Mouse (Mus musculus): ENCODE measurements at regions not wholly inside any gene's neighbourhood (a gene's known extent, or its start where the extent isn't known, plus 50 kb on each side); places are given as distances from the start of the nearest gene placed in this dataset.

DNA sequence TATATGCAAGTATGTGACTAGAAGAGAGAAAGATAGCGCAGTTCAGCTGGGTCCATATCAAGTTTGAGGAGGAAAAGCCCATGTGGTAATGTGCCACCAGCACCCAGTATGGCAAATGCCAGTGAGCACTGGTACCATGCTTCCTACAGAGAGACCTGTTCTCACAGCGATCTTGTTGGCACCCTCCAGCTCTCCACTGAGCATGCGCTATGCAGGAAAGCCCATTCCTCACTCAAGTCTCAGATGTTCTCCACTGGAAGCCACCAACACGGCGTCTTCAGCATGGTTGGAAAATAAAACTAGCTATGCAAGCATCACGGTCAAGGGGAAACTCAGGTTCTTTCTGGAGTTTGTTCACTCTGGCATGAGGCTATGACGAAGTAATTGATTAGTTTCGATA lies 567.3 kb upstream of the Gm10131 start:
- Histone ChIP-seq H3K4me1 (replicated peaks; ENCODE audit: control insufficient read depth, insufficient read depth) (0 out of 2 replicates have a peak, but pooled peaks cover 4% of the 10 kb centered on the region), H3K36me3 (ENCODE audit: control insufficient read depth, insufficient read depth, low read length) (no peaks in the 10 kb centered on the region), H3K27me3 (ENCODE audit: control insufficient read depth, insufficient read depth, low read length) (no peaks in the 10 kb centered on the region), H3K9me3 (ENCODE audit: control insufficient read depth, low read length) (no peaks in the 10 kb centered on the region), H3K27ac (replicated peaks) (no peak overlapping the region), H3K9ac (ENCODE audit: low read length) (no peak overlapping the region), H3K4me3 (ENCODE audit: low read depth, low read length) (no peak overlapping the region), H3K4me2 (replicated peaks; ENCODE audit: low read depth) (no peak overlapping the region)
- DNase-seq (ENCODE audit: low spot score), result no peak
- TF ChIP-seq EP300 (optimal IDR thresholded peaks at IDR 0.05) (no peak), CTCF (IDR thresholded peaks at IDR 0.05; ENCODE audit: low read depth) (no peak)
- 95% methylated on average over 8 of the region's 8 CpGs for WGBS
- ATAC-seq (ENCODE audit: low FRiP score, low TSS enrichment), result no peak

GRCm38 (mm10) chr8:34671716-34672115 lies 560.2 kb upstream of the Gm10131 start:
- H3K27me3 ChIP-seq (ENCODE audit: control insufficient read depth, insufficient read depth, low read length), result no peaks in the 10 kb centered on the region
- H3K9me3 ChIP-seq (ENCODE audit: control insufficient read depth, low read length), result no peaks in the 10 kb centered on the region
- H3K4me3 ChIP-seq (ENCODE audit: low read depth, low read length), result no peak overlapping the region
- no peak for DNase-seq (ENCODE audit: low spot score)
- H3K9ac ChIP-seq (ENCODE audit: low read length), result no peak overlapping the region
- TF ChIP-seq CTCF (IDR thresholded peaks at IDR 0.05; ENCODE audit: low read depth), result no peak
- TF ChIP-seq EP300 (optimal IDR thresholded peaks at IDR 0.05), result no peak
- H3K27ac ChIP-seq (replicated peaks), result no peak overlapping the region
- H3K4me2 ChIP-seq (replicated peaks; ENCODE audit: low read depth), result no peak overlapping the region
- no peaks in the 10 kb centered on the region; the same call in 1 of the 2 replicates for H3K4me1 ChIP-seq (replicated peaks; ENCODE audit: control insufficient read depth, insufficient read depth)
- ATAC-seq (ENCODE audit: low FRiP score, low TSS enrichment), result 0 out of 2 replicates have a peak, but pooled peaks have one; percentile 32
- WGBS, result 25% methylated on average over 3 of the region's 3 CpGs
- H3K36me3 ChIP-seq (ENCODE audit: control insufficient read depth, insufficient read depth, low read length), result no peaks in the 10 kb centered on the region

- no peaks in the 10 kb centered on the region for H3K27me3 ChIP-seq (ENCODE audit: control insufficient read depth, insufficient read depth, low read length)
- TF ChIP-seq EP300 (optimal IDR thresholded peaks at IDR 0.05), result no peak
- no peak for TF ChIP-seq CTCF (IDR thresholded peaks at IDR 0.05; ENCODE audit: low read depth)
- no peaks in the 10 kb centered on the region; the same call in 1 of the 2 replicates for H3K4me1 ChIP-seq (replicated peaks; ENCODE audit: control insufficient read depth, insufficient read depth)
- no peak overlapping the region for H3K4me2 ChIP-seq (replicated peaks; ENCODE audit: low read depth)
- H3K27ac ChIP-seq (replicated peaks), result no peak overlapping the region
- H3K9me3 ChIP-seq (ENCODE audit: control insufficient read depth, low read length), result no peaks in the 10 kb centered on the region
- WGBS, result 32% methylated on average over 4 of the region's 4 CpGs
- no peak overlapping the region for H3K4me3 ChIP-seq (ENCODE audit: low read depth, low read length)
- DNase-seq (ENCODE audit: low spot score), result no peak
- no peak overlapping the region for H3K9ac ChIP-seq (ENCODE audit: low read length)
- 0 out of 2 replicates have a peak, but pooled peaks have one; percentile 6 for ATAC-seq (ENCODE audit: low FRiP score, low TSS enrichment)
- H3K36me3 ChIP-seq (ENCODE audit: control insufficient read depth, insufficient read depth, low read length), result no peaks in the 10 kb centered on the region
These were observed 559.6 kb upstream of the Gm10131 start for GRCm38 (mm10) chr8:34670930-34671715.

GRCm38 (mm10) chr8:34669146-34669545 lies 557.6 kb upstream of the Gm10131 start:
- Histone ChIP-seq H3K9me3 (ENCODE audit: control insufficient read depth, low read length) (no peaks in the 10 kb centered on the region), H3K27ac (replicated peaks) (no peak overlapping the region), H3K4me1 (replicated peaks; ENCODE audit: control insufficient read depth, insufficient read depth) (no peaks in the 10 kb centered on the region; the same call in 1 of the 2 replicates), H3K27me3 (ENCODE audit: control insufficient read depth, insufficient read depth, low read length) (no peaks in the 10 kb centered on the region), H3K36me3 (ENCODE audit: control insufficient read depth, insufficient read depth, low read length) (no peaks in the 10 kb centered on the region), H3K4me3 (ENCODE audit: low read depth, low read length) (no peak overlapping the region), H3K9ac (ENCODE audit: low read length) (no peak overlapping the region), H3K4me2 (replicated peaks; ENCODE audit: low read depth) (no peak overlapping the region)
- WGBS, result 57% methylated on average over 3 of the region's 3 CpGs
- TF ChIP-seq CTCF (IDR thresholded peaks at IDR 0.05; ENCODE audit: low read depth) (no peak), EP300 (optimal IDR thresholded peaks at IDR 0.05) (no peak)
- no peak for ATAC-seq (ENCODE audit: low FRiP score, low TSS enrichment)
- DNase-seq (ENCODE audit: low spot score), result no peak

DNA sequence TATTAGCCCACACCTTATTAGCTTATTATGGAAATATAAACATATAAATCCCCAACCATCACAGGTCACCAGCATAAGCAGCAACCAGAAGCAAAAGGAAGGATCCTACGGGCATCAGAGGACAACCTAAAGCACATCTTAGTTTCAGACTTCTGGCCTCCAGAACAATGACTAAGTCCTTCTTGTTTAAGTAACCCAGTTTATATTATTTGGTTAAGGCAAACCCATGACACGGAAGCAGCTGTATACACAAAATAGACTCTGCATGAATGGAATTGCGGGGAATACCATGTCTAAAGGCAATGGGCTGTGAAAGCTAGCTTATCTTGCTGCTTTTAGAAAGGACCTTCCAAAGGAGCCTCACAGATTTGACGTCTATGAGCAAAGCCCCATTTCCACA lies 552.9 kb upstream of the Gm10131 start:
- H3K27ac ChIP-seq (replicated peaks), result no peak overlapping the region
- no peaks in the 10 kb centered on the region for H3K27me3 ChIP-seq (ENCODE audit: control insufficient read depth, insufficient read depth, low read length)
- H3K4me1 ChIP-seq (replicated peaks; ENCODE audit: control insufficient read depth, insufficient read depth), result no peaks in the 10 kb centered on the region
- H3K9me3 ChIP-seq (ENCODE audit: control insufficient read depth, low read length), result no peaks in the 10 kb centered on the region
- ATAC-seq (ENCODE audit: low FRiP score, low TSS enrichment) (peak; percentile 57; the same call in 1 of the 2 replicates), DNase-seq (ENCODE audit: low spot score) (no peak)
- TF ChIP-seq EP300 (optimal IDR thresholded peaks at IDR 0.05) (no peak), CTCF (IDR thresholded peaks at IDR 0.05; ENCODE audit: low read depth) (no peak)
- no peak overlapping the region for H3K4me3 ChIP-seq (ENCODE audit: low read depth, low read length)
- H3K9ac ChIP-seq (ENCODE audit: low read length), result no peak overlapping the region
- no peak overlapping the region for H3K4me2 ChIP-seq (replicated peaks; ENCODE audit: low read depth)
- WGBS, result 53% methylated on average over 4 of the region's 4 CpGs
- H3K36me3 ChIP-seq (ENCODE audit: control insufficient read depth, insufficient read depth, low read length), result no peaks in the 10 kb centered on the region

- no peak for ATAC-seq (ENCODE audit: low FRiP score, low TSS enrichment)
- TF ChIP-seq CTCF (IDR thresholded peaks at IDR 0.05; ENCODE audit: low read depth) (no peak), EP300 (optimal IDR thresholded peaks at IDR 0.05) (no peak)
These were observed 551.0 kb upstream of the Gm10131 start for GRCm38 (mm10) chr8:34662532-34662931.

More at GRCm38 (mm10) chr8:34662532-34662931, 551.0 kb upstream of the Gm10131 start:
- no peaks in the 10 kb centered on the region for H3K9me3 ChIP-seq (ENCODE audit: control insufficient read depth, low read length)
- H3K9ac ChIP-seq (ENCODE audit: low read length), result no peak overlapping the region
- DNase-seq (ENCODE audit: low spot score), result no peak
- H3K4me2 ChIP-seq (replicated peaks; ENCODE audit: low read depth), result no peak overlapping the region
- no peak overlapping the region for H3K27ac ChIP-seq (replicated peaks)
- H3K4me1 ChIP-seq (replicated peaks; ENCODE audit: control insufficient read depth, insufficient read depth), result no peaks in the 10 kb centered on the region
- WGBS, result 87% methylated on average over 6 of the region's 6 CpGs
- H3K36me3 ChIP-seq (ENCODE audit: control insufficient read depth, insufficient read depth, low read length), result no peaks in the 10 kb centered on the region
- no peak overlapping the region for H3K4me3 ChIP-seq (ENCODE audit: low read depth, low read length)
- no peaks in the 10 kb centered on the region for H3K27me3 ChIP-seq (ENCODE audit: control insufficient read depth, insufficient read depth, low read length)

Measured in stomach, postnatal 0 days (tissue).